Mouse (Mus musculus) kidney, postnatal 10 days (tissue): ENCODE measurements around the gene Lag3.
"Not testable (repeated sequence)": the region's sequence is repeated elsewhere in the genome, so short reads cannot be mapped to it uniquely, and the experiment has no call there.

Source experiments
- DNase-seq: peaks from one replicate; pipeline ENCODE4 v3.0.0; 2021; ENCODE audit warnings: mixed read lengths

Lag3 gene

DNA sequence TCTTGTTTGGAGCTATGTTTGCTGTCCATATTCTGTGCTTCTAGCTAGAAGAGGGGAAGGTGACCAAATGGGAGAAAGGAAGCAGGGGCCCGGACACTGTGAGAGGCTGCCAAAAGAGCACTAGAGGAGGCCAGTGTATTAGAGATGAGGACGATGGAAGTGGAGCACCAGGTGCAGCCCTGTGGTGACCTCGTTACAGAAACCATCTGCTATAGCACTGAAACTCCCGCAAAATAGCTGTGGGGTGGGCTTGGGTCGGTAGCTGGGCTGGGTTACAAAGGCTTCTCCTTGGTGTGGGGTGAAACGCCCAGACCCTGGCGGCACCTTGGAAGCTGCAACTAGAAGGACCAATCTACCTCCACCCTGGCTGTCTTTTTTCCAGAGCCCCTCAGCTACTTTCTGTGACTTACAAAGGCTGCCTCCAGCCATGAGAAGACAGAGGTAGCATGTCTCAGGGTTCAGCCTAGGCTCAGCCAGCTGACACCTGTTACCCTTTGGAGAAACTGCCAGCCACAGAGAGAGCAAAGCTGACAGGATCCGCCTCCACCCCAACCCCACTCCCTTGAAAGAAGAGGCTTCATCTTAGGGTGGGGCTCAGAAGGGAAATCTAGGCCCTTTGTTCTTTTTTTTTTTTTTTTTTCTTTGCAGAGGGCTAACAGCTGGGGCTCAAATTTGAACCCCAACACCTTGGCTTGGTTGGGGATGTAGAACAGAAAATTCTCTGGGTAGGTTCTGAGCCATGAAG lies 11.3 kb downstream of the Lag3 start:
- DNase-seq, result no peak

DNA sequence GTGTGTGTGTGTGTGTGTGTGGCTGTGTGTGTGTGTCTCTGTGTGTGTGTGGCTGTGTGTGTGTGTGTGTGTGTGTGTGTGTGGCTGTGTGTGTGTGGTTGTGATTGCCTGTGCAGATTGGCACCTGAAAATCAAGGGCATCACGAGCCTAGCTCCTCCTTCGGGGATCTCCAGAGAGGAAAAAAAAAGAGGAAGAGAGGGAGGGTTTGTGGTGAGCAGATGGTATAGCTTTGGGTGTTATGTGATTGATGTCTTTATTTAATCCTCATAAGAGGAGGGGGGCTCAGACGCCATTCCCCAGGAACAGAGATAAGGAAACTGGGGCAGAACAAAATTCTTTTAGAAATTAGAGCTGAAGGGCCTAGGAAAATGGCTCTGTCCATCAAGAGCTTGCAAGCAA lies 13.1 kb downstream of the Lag3 start:
- no peak for DNase-seq

DNA sequence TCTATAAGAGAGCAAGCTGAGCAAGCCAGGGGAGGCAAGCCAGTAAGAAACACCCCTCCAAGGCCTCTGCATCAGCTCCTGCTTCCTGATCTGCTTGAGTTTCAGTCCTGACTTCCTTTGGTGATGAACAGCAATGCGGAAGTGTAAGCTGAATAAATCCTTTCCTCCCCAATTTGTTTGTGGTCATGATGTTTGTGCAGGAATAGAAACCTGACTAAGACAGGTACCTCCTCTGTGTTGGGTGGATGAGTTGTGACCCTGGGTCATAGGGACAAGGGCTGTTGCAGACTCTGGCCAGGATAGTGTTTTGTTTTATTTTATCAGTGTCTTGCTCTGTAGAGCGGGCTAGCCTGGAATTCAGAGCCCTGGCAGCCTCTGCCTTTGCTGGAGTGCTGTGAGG lies 17.4 kb downstream of the Lag3 start:
- DNase-seq, result not testable (repeated sequence)

DNA sequence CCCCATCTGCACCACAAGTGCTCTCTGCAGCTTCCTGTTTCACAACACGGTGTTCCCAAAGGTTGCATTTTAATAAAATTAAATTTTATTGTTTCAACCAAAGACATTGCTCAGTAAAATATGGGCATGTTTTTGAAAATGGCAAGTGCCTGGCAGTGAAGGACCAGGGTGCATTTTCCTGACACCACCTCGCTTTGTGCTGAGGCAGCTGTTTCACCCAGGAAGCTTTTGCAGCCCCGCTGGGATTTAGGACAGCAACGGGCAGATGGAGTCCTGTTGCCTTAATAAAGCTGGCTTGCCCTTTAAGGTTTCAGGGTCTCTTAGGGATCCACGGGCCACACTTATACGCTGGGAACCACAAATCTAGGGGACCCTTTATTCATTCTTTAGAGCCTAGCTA lies 20.5 kb downstream of the Lag3 start:
- no peak for DNase-seq

DNA sequence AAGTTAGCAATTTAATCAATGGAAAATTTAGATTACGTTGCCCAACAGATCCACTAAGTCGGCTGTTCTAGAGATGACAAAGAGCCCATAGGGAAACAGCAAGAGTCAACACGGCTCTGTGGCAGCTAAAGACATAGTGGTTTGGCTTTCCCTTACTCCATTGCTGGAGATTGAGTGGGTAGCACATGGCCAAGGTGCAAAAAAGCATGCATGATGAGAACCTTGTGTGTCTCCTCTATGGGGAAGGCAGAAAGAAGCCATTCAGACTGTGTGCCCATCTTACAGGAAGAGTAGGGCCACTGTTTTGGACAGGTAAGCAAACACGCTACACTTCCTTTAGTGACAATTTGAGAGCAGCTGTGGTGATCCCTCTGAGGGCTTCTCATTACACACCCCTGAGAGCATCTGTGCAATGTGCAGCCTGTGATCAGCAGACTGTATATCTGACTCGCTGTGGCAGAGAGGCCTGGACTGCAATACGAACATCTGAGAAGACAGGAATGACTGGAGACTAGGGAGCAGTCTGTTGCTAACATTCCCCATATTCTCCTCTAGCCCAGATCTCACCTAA lies 22.9 kb downstream of the Lag3 start:
- DNase-seq, result no peak

DNA sequence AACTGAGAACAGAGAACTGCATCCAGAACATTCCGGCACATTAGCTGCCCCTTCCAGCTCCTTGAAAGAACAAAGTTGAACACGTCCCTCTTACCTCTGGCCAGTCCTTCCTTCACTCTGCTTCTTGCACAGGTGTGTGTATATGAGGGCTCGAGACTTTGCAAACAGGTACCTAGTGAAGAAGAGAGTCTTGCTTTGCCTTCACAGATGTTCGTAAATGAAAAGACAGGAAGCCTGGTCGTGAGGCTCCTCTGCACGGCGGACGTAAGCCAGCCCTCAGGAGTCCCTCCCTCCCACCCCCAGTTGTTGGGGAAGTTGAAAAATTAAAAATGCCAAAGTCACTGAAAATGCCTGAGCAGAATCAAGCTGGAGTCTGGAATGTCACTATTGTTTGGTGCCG lies 23.5 kb downstream of the Lag3 start, which contains the start of gene Cd4:
Gene Cd4 (minus strand): TSS at position 236 of the 400 bp plus-strand sequence.
- DNase-seq, result no peak

DNA sequence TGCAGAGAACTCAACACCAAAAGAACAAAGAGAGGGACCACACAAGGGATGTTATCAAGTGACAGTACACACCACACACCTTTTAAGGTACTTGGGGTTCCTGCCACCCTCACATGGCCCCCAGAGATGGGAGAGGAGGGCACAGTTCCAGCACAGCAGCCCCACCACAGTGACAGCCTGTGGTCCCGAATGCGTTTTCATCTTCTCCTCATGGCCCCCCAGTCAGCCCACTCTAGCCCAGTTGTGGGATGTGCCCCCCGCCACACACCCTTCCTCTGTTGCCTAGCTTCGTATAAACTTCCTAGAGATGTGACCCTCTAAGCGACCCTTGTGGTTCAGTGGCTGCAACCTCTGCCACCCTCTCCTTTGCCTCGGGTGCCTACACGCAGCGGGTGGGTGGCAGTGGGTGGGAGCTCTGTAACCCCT lies 25.5 kb downstream of the Lag3 start:
- no peak for DNase-seq

DNA sequence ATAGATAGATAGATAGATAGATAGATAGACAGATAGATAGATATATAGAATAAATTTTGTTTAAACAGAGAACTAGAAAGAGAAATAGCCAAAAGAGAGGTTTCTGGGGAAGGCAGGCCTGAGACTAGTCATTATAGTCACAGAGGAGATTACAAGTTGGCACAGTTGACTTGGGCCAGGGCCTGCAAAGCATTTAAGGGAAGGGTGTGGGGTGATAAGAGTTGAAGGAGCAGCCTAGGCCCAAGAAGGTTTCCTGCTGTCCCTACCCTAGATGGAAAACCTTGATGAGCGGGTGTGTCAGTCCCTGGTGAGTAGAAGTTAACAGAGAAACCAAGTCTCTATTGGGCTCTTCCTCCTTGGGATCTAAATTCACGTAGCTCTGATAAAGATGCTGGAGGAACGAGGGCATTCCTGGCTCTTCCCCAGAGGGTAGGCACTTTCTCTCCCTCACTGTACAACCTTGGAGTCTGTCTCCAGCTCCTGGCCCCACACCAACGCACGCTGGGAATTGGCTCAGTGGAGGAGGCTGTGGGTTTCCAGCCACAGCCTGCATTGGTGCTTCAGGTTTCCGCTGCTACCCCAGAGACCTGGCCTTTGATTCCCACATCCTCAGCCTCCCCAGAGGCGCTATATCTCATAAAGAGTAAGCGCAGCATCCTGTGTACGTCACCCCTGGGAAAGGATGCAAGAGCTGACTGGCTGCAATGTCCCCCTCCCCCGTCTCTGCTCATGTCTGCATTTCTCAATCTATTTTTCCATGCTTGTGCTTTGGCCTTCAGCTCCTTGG lies 26.6 kb downstream of the Lag3 start:
- peak; percentile 61 for DNase-seq

DNA sequence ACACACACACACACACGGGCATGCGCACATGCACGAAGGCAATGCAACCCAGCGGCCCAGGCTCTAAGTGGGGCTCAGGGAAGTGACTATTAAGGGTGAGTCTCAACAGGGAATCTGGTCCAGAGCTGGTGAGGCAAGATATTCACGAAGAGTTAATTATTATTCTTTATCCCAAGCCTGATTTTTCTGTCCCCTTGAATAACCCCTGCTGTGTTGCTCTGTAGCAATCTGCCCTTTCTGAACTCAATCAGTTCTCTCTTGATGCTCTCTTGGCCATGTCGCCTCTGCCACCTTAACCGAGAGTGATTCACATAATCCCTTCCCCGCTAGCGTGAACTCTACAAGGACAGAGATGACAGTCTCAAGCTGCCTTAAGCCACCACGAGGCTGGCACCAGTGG lies 28.2 kb downstream of the Lag3 start:
- DNase-seq, result no peak

DNA sequence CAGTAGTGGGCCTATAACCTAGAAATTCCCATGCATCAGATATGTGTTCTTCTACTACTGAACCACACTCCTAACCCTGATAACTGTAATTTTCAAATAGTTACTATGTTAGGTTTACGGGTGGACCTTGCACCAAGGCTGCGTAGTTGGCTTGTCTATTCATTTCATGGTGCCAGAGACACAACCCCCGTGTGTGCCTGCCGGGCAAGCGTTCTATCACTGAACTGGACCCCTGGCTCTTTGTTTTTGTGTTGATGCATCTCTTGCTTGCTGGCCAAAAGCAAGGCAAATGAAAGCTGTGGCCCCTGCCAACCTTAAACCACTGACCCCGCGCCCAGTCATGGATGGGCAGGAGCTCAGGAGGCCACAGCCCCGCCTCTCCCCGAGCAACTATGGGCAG lies 29.7 kb downstream of the Lag3 start:
- no peak for DNase-seq

DNA sequence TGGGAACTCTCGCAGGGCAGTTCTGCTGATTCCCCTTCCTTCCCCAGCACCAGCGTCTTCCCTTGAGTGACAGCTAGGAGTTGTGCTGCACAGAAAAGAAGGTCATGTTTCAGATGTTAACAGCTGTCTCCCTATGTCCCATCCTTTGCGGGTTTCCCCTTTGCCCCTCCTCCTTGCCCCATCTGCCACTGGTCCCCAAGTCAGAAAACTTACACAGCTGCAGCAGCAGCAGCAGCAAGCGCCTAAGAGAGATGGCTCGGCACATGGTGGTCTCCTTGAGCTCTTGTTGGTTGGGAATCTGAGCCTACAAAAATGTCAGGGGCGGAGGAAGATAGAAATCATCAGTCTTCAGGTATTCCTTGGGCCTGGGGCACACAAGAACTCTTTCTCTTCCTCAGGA lies 32.1 kb downstream of the Lag3 start:
- DNase-seq, result no peak

DNA sequence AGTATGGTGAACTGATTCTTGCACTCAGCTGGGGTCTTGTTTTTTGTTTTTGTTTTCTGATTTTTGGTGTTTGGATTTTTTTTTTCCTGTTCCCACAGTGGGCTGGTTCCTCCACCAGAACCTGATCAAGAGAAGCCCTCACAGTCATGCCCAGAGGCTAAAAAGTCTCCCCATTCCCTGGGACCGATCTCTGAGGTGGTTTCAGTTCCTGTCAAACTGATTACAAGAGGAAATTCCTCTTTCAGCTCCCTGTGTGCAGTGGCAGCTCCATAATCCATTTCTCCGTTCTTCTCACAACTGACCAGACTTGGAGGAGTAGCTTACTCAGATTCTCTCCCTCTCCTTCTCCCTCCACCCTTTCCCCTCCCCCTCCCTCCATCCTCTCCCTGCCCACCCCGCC lies 37.2 kb downstream of the Lag3 start:
- no peak for DNase-seq

DNA sequence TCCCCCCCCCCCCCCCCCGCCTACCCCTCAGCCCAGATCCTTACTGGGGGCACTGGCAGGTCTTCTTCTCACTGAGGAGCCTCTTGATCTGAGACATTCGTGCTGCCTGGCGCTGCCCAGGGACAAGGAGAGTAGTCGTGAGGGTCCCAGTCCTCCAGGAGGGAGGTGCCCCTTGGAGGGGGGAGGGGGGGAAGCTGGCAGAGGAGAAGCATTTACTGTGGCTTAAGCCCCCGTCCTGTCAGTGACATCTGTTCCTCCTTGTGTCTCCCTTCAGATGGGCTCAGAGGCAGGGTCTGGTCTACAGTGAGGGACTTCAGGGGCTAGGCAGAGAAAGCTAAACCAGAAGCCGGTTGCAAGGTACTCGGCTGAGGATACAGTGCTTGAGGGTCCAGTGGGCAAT lies 44.9 kb downstream of the Lag3 start:
- no peak for DNase-seq

DNA sequence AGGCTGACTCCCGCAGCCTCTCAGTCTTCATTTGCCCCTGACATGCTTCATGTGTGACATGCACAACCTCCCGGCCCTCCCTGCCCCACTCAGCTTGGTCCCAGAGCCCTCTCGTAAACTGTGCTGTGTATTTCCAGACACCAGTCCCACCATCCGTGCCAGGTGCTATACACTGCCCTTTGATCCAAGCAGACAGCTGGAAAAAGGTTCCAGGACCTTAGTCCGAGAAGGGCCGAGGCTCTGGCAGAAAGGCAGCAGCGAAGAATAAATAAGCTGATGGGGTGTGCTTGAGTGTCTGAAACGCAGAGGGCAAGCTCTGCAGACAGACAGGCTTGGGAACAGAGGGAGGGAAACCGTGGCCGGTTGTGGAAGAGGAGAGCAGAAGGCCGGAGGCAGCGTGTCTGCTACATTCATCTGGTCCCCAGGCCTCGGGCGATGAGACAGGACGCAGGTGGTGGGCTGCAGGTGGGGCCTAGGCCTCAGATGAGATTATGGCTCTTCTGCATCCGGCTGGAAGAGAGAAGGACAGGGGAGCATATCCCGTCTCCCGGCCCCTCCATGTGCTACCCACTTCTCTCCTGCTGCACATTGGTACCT lies 45.6 kb downstream of the Lag3 start:
- DNase-seq, result no peak

DNA sequence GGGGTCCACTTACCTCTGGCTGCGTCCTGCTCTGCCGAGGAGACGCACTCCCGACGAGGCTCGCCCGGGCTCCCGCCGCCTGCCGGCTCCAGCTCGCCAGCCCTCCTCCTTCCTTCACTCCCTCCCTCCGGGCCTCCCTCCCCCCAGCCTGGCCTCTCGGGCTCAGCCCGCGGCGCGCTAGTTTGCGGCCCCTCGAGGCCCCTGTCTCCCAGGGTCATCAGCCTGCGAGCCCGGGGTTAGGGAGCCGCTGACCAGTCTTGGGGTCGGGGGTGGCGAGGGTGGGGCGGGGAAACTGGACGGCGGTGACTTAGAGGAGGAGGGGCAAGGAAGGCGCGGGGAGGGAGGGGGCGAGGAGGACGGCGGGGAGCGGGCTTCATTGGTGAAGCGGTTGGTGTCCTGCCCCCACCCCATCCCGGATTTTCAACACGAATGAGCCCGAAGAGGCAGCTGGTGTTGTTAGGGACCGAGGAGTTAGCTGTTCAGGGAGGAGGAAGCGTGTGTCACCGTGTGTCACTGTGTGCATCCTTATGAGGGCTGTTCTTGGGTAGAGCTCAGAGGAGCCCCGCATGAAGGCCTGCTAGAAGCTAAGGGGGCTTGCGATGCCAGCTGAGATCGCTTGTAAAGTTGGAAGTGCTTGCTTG lies 47.7 kb downstream of the Lag3 start, which contains the start of gene Gpr162:
Gene Gpr162 (minus strand): TSS at position 326 of the 641 bp plus-strand sequence.
- DNase-seq, result peak; percentile 82

DNA sequence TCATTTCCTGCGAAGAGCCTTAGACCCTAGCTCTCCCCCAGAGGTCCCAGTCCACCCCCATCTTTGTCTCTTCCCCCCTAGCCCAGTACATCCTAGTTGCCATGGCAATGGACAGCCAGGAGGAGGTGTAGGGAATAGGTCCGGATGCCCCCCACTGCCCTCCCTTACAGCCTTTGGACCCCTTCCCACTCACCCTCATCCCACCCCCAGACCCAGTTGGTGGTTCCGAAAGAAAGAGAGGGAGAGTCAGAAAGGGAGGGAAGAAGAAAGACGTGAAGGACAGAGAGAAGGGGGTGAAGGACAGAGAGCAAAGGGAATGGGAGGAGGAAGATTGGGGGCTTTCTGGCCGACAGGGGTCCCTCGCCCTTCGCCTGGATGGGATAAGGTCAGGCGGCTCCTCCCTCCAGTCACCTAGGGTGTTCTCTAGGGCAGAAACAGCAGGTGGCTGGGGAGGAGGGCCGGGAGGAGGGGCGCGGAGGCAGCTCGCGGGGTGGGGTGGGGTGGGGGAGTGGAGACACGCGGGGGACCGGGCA lies 48.3 kb downstream of the Lag3 start:
- DNase-seq, result no peak

DNA sequence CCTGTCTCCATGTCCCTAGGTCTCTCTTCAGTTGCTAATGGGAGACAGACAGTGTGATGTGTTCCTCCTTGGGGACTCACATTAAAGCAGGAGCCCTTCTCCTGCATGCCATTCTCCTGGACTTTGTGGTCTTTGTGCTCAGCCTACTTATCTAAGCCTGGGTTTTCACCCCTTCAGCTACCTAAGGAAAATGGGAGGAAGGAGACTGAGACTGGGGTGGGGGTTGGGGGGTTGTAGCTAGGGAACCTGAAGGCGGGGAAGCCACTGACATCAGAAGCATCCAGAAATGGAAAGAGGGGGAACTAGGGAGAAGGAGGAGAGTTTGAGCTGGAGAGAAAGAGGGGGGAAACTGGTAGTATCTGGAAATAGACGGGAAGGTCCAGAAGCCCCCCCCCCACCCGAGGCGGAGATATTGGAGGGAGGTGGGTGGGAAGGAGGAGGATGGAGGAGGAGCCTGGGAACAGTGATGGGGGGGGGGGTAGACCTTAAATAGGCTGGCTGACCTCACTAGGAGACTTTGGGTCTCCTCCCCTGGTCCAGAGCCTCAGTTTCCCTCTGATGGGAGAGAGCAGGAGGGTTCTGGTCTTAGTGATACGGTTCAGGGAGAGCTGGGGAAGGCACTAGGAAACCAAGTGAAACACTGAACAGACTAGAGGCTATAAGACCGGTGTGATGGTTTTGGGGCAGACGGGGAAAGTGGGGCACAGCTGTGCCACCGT lies 48.9 kb downstream of the Lag3 start:
- DNase-seq, result no peak

DNA sequence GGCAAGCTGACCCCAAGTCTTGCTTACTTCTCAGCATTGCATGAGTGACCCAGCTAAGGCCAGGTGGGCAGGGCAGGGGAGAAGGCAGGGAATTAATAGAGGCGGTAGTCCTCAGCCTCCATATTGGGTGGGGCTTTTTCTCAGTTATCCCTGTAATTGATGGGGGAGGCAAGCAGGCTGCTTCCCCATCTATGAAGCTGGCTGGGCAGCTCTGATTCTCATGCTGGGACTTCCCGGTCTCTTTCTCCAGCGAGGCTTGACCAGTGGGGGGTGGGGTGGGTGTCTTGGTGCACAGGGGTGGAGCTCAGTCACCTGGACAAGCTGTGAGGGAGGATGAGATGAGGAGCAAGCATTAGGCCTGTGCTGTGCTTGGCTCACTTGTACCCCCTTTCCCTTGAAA lies 49.7 kb downstream of the Lag3 start:
- no peak for DNase-seq

DNA sequence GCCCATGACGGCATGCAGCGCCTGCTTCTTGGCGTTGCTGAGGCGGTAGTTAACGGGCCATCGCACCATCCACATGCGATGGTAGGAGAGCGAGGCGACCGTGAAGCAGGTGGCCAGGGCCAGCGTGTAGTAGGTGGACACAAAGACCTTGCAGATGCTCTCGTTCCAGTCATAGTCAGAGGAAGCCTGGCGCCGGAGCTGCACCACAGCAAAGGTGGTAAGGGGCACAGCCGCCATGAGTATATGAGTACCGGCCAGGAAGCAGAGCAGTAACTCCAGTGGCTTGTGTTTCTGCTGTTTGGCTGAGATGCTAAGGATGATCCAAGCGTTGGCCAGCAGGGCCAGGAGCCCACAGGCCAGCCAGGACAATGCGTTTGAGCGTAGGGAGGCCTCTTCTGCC lies 50.2 kb downstream of the Lag3 start:
- no peak for DNase-seq

DNA sequence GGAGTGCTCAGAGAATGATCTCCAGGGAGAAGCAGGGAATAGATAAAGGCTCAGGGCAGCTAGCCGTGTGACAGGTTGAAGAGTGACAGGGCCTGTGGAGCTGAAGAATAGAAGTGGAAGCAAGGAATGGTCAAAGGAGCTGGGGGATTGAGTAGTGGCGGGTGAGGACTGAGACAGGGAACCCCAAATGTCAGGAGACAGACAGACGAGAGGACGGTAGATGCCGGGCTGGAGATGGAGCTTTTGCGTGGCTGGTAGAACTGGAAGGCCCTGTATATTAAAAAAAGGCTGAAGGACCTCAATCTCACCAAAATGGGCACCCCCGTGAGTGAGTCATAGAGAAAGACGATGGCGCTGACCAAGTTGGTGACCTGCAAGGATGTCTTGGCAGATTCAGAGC lies 51.0 kb downstream of the Lag3 start:
- DNase-seq, result no peak

DNA sequence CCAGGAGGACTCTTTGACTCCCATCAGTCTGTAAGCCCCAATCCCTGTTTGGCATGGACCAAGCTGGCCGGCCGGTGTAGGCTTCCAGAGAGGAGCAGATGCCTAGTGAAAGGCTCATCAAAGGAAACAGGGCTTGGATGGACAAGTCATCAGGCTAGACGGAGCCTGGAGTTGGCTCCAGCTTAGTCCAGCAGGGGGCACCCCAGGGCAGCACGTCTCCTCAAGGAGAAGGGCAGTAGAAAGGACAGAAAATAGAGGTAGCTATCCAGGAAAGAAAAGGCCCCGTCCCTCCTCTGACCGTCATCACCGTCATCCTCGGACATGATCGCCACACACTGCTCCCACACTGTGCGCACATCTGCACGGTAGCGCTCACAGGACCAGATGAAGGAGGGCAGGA lies 51.8 kb downstream of the Lag3 start:
- peak; percentile 93 for DNase-seq
